Mouse (Mus musculus): ENCODE results near the gene Ksr2.

- no peak for TF ChIP-seq CTCF (IDR thresholded peaks at IDR 0.05; ENCODE audit: low read depth, low read length)
- no peak for TF ChIP-seq POLR2A (IDR thresholded peaks at IDR 0.05; ENCODE audit: extremely low read depth, insufficient read depth, low read length)
Observed at GRCm38 (mm10) chr5:117780681-117781080, 366.9 kb downstream of the Ksr2 start, which contains the start of gene Nos1.

All from liver, adult 2 months (tissue).